Mouse (Mus musculus) brain, embryonic 14.5 days (tissue): ENCODE data around the gene Faap100.

Source experiments
- CTCF ChIP-seq: fragments of 200-500 bp; IDR thresholded peaks from 2 replicates; pipeline ENCODE4 v1.5.1; 2012; ENCODE audit warnings: inconsistent platforms, mild to moderate bottlenecking, moderate library complexity, borderline replicate concordance; ENCODE audit not compliant: insufficient read depth, insufficient read length; ENCODE audit errors: extremely low read depth
- POLR2A ChIP-seq: fragments of 200-500 bp; IDR thresholded peaks from 2 replicates; pipeline ENCODE4 v1.6.1; 2012; ENCODE audit warnings: mild to moderate bottlenecking, inconsistent platforms, borderline replicate concordance; ENCODE audit not compliant: poor library complexity, insufficient read depth, insufficient read length, severe bottlenecking; ENCODE audit errors: extremely low read depth

- TF ChIP-seq POLR2A: no peak
- TF ChIP-seq CTCF: no peak
These were observed 31.3 kb downstream of the Faap100 start for GRCm38 (mm10) chr11:120347301-120347700.
